Mouse (Mus musculus) retina, postnatal 7 days (tissue): ENCODE measurements at regions not wholly inside any gene's neighbourhood (a gene's known extent, or its start where the extent isn't known, plus 50 kb on each side); places are given as distances from the start of the nearest gene placed in this dataset.

Experiments used
- DNase-seq: peaks from one replicate; pipeline ENCODE4 v3.0.0-alpha.2; 2012; ENCODE audit warnings: low read depth, low spot score

- DNase-seq = no peak
Measured at GRCm38 (mm10) chr12:50734135-50734534, 85.2 kb upstream of the Prkd1 start.

- DNase-seq = no peak
Measured at GRCm38 (mm10) chr12:50712615-50713014, 63.7 kb upstream of the Prkd1 start.

- DNase-seq = no peak
Measured at GRCm38 (mm10) chr12:50709000-50709788, 60.3 kb upstream of the Prkd1 start.

DNA sequence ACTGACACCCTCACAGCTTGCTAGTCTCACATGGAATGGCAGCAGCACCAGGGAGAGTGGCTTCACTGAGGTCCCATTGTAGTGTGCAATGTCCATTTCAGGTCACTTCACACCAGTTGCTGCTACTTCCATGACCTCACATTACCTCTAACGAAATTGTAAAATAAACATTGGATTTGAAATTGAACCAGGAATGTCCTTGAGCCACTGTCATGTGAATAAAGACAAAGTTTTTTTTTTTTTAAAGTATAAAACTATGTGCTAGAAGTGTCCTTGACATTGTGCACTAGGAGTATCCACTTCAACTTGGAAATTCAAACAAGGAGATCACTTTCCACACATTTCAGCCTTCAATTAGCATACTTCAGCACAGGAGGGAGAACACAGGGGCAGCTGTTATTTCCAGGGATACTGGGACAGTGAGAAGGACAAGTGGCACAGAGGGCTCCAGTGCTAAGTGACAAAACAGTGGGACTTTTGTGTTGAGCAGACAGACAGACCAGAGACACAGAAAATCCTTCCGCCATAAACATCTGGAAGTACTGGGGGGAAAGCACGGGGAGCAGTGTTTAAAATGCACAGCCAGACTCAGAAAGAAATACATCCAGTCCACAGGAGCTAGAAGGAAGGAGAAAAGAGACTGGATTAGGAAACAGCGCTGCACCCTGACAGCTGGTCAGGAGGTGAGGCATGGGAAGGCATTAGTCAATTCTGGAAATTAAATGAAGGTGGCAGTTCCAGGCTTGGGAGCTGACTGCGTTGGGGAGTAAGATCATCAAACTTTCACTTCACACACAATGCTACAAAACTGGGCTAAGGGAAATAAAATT is 49.9 kb upstream of the Prkd1 start:
- no peak for DNase-seq
